Mouse (Mus musculus) megakaryocyte, embryonic 14.5 days (primary cell): ENCODE measurements around the gene Tlr2.

Source experiments
- FLI1 ChIP-seq: IDR thresholded peaks from 2 replicates; pipeline ENCODE4 v1.6.1; 2012; ENCODE audit warnings: low read length, inconsistent platforms, mixed read lengths
- GATA1 ChIP-seq: IDR thresholded peaks from 3 replicates; pipeline ENCODE4 v1.6.1; 2012; ENCODE audit warnings: mixed read lengths, low read length, inconsistent platforms, borderline replicate concordance

- TF ChIP-seq GATA1 (no peak), FLI1 (no peak)
Measured at GRCm38 (mm10) chr3:83862956-83863355, 21.4 kb upstream of the Tlr2 start.
